Mouse (Mus musculus) embryonic facial prominence, embryonic 13.5 days (tissue): ENCODE results near the gene Txndc16. TPM values are rescaled to one million over a fixed set of nuclear protein-coding genes. Genes with fewer than 3 reads are reported as not detected.

Experiments used
- polyA plus RNA-seq: library from polyadenylated mRNA; unstranded; fragments of >200 nt; fragmentation: Nextera tagmentation; extraction: Ambion mirVana; gene quantifications from 2 replicates; pipeline ENCODE4 v1.2.1, GENCODE M21; 2015

The Txndc16 gene
- polyA plus RNA-seq, 1 experiment from 2014 or later, result 16.5 TPM

Other genes with a start within 250 kb of the Txndc16 start
- gene Ptger2, start 232.1 kb downstream of the Txndc16 start, polyA plus RNA-seq, result 1.7 and 1.8 TPM in 2 replicates
- gene Gpr137c, start 611 bp downstream of the Txndc16 start, polyA plus RNA-seq, result 3.3 and 4.0 TPM in 2 replicates
- gene Ero1l, start 98.4 kb upstream of the Txndc16 start, polyA plus RNA-seq, result 28.9 and 30.9 TPM in 2 replicates
- gene Psmc6, start 109.5 kb upstream of the Txndc16 start, polyA plus RNA-seq, result 167 and 168 TPM in 2 replicates
- 82.1 and 84.1 TPM in 2 replicates for gene Styx, start 130.8 kb upstream of the Txndc16 start, polyA plus RNA-seq
- 49.5 and 55.9 TPM in 2 replicates for gene Gnpnat1, start 184.6 kb upstream of the Txndc16 start, polyA plus RNA-seq